Mouse (Mus musculus): Measurements from ENCODE around the gene Pax8.

Pax8 gene

GRCm38 (mm10) chr2:24475420-24475819 is at the start of gene Pax8:
Pax8 (minus strand) TSS chr2:24475599.
- DNase-seq, result peak; percentile 67

GRCm38 (mm10) chr2:24521430-24522226 is 46.2 kb upstream of the Pax8 start:
- no peak for DNase-seq

DNA sequence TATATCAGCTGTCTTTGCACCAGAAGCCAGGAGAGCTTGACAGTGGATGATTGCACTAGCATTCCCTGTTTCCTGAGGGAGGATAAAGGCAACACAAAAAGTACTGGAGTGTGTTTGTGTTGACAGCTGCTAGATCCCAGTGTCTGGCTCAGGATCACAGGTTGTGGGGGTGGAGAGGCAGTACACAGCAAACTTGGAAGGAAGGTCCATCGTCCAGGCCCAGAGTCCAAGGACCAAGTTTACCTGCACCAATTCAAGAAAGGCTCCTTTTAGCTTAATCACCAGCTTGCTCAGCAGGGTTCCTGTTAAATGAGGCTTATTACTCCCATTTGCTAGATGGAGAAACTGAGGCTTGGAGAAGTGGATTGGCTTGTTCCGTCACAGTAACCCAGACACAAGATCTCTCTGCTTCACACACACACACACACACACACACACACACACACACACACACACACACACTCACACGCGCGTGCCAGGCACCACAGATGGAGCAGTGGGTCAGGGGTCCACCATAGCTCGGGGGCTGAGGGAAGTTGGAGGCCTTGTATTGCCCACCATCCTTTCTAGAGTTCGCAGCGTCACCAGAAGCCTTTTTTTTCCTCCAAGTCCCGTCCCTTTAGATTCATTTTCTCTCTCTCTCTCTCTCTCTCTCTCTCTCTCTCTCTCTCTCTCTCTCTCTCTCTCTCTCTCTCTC is 45.3 kb upstream of the Pax8 start:
- DNase-seq, result no peak

DNA sequence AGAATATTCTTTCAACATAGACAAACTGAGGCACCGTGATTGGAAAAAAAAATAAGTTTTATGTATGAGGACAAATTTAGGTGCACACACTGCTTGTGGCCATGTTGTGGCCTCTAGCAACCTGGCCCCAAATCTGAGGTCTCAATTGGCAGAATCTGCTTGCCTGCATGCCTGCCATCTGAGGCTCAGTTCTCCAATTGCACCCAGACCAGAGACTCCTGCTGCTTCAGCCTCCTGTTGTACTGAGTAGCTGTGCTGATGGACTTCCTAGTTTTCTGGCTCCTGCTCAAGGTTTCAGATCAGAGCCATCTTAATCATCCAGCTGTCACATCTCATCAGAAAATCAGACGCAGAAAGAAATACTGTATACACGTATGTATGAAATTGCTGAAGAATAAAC is 41.5 kb upstream of the Pax8 start:
- DNase-seq, result no peak

- no peak for DNase-seq
Measured at GRCm38 (mm10) chr2:24507359-24507758, 32.0 kb upstream of the Pax8 start.

DNA sequence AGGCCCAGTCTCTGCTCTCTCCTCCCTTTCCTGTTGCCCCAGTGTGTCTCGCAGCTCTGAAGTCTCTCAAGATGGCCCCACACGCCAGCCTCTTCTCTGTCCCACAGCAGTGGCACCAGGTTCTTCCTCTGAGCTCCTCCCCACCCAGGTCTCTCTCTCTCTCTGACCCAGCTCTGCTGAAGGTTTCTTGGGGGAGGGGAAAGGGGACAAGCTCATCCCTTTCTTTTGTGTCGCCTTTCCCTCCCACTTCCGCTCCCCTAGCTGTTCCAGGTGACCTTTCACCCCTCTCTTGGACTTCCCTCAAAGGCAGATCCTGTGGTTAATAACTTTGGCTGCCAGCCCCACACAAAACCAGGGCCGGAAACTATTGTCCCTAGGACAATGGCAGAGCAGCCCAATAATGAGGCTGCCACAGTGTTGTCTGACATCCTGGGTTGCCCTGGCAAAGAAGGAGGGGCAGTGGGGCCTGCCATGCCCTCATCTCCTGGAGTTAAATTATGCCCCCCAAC is 27.6 kb upstream of the Pax8 start:
- DNase-seq, result peak; percentile 97

- DNase-seq, result no peak
Measured at GRCm38 (mm10) chr2:24500921-24501320, 25.5 kb upstream of the Pax8 start.

DNA sequence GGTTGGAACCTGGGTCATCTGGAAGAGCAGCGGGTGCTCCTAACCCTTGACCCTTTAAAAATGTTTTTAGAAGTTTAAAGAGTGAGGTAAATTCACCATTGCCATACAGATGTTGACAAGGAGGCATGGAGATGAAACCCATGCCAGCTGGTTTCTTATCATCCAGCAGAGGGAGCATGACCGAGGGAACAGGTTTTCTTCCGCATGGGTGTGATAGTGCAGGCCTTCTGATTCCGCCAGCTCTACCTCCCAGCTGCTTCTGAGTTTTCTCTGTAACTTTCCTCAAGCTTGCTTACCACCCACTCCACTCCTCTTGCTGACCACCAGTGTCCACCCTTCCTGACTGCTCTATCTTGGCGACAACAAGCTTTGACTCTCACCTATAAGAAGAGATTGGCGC is 15.2 kb upstream of the Pax8 start:
- DNase-seq, result no peak

DNA sequence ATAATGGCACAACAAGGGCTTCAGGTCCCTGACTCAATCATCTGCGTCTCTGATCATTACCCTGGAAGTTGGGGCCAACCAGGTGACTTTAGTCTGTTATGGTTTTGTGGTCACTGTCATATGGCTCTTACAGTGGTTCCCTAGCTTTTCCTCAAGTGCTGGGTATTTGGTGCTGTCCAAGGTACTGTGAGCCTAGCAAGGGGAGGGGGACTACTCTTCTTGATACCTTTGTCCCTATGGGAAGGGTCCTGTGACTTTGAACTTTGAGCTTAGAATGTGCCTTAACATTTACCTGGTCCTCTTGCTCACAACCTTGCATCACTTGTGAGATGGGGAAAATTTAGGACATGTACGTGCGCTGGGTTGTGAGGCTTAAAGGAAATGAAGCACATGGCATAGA is 13.3 kb upstream of the Pax8 start:
- DNase-seq, result no peak

- DNase-seq, result no peak
Measured at GRCm38 (mm10) chr2:24487056-24487825, 11.8 kb upstream of the Pax8 start.

DNA sequence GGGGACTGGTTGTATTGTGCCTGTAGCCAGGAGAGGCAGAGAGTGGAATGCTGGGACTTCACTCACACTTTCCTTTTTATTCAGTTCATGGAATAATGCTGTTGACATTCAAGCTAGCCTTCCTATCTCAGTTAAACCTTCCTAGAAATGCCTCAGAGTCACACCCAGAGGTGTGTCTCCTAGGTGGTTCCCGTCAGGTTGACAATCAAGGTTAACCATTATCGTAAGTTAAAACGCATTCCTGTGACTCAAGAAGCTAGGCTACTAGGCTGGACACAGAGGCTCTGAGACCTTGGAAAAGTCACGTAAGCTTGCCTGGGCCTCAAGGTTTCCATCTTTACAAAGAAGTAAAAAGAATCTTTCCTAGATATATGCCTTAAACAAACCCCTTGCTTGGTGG is 10.0 kb upstream of the Pax8 start:
- DNase-seq, result no peak

DNA sequence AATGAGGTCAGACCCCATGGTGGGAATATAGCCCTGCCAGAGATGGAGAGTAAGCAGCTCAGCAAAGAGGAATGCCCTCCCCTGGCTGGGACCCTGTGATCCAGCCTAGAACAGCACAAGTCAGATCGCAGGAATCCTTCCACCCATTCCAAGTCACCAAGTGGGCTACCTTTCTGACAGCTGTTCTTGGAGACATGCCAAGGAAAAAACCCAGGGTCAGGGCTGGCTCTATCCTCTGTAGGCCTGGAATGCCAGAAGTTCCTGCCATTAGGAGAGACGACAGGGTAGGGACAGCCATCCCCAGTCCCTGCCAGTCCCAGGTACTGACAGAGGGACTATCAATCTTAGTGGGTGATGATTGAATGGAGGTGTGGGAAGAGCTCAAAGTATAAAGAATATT is 4.5 kb upstream of the Pax8 start:
- DNase-seq, result no peak

GRCm38 (mm10) chr2:24479151-24479550 is 3.8 kb upstream of the Pax8 start:
- no peak for DNase-seq

GRCm38 (mm10) chr2:24478611-24479010 is 3.2 kb upstream of the Pax8 start:
- DNase-seq, result no peak

DNA sequence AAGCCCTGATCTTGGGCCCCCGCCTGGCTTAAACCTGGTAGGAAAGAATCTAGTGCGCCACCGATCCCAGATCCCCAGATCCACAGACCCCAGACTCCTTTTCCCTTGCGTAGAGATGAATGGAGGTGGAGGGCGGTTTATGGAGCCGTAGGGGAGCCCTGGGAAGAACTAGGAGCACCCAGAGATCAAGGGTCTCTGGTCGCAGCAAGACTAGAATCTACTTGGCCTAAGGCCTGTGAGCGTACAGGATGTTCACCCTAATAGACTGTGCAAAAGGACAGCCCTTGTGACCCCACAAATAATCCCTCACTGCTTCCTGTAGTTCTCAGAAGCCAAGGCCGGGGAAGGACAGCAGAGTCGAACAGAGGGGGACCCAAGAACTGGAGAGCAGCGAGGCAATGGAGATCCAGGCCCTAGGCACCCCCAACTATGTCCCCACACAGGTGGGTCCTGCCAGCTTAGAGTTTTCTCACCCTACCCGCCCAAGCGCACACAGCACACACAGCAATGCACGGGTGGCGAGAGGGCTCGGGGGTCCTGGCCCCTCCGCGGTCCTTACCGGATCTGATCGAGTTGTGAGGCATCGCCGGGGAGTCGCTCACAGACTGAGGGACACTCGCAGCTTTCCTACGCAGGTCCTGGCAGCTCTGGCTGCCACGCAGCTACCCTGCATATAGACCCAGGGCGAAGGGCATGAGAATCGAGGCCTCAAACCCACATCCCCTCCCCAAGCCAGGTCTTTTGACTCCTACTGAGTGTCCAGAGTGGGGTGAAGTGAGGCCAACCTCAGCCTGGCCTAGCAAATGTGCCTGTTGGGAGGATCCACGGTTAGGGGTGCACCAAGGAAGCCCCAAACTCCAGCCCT is 653 bp downstream of the Pax8 start:
- peak; percentile 86 for DNase-seq

DNA sequence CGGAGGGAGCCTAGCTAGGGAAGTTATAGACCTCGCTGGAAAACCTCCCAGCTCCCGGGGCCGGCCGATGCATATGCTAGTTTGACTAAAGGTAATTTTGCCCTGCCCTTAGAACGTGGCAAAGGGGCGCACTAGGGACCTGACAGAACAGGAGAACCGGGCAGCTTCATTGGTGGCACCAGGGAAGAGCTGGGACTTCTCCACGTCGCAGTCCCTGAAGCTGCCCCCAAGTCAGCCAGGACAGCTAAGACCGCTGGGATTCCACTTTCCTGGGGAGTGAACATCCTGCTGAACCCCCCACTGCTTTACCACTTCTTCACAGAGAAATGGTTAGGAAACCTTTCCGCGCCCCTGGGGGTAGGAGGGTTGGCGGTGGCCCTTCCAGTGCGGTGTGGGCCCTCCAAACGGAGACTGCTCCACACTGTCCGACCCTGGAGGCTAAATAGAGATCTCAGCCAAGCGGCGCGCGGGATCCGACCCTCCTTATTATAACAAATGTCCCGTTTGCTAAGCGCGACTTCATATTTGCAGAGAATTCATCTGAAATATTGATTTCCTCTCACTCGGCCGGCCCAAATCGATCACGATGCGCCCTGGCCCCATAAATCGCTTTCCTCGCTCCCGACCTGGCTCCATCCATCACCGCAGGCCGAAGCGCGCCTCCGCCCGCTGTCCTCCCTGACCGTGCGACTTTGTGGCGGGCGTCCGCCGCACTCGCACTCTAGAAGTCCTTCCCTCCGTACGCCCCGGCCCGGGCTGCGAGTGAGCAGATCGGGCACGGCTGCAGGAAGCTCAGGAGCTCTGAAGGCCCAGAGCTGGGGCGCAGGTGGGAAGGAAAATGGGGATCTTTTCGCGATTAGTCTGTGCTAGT is 1.5 kb downstream of the Pax8 start:
- peak; percentile 83 for DNase-seq

GRCm38 (mm10) chr2:24472677-24473076 is 2.7 kb downstream of the Pax8 start:
- peak; percentile 27 for DNase-seq

DNA sequence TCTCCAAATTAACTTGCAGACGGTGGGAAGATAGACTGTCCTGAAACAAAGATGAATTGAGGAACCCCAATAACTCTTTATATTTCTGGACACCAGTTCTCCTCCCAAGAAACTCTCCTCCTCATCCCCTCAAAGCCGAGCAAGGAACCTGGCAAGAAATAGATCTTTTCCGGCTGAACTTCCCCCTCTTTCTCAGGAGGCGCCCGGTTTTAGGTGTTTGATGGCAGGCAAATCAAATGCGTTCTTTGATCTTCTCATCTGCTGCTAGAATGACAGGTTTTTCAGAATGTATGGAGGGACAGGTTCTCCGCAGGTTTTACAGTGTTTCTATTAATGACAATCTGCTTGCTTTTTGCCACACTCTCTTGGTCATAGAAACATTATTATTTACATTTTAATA is 3.3 kb downstream of the Pax8 start:
- peak; percentile 12 for DNase-seq

DNA sequence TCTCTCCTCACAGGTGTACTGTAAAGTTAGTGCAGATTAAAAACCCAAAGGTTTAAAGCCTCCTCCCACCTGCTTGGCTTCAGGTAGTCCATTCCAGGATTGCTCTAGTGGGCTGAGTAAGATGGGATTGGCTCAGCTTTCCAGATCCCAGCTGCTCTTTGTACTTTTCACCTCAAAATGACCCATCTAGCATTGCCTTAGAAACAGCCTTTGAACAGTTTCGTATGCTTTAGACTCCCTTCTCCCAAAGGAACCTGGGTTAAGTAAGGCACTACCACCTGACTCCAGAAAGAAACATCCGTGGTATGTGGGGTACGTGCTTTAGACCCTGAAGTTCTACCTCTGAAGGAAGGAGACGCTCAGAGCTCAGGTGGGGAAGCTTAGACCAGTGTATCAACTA is 6.3 kb downstream of the Pax8 start:
- DNase-seq, result peak; percentile 74

DNA sequence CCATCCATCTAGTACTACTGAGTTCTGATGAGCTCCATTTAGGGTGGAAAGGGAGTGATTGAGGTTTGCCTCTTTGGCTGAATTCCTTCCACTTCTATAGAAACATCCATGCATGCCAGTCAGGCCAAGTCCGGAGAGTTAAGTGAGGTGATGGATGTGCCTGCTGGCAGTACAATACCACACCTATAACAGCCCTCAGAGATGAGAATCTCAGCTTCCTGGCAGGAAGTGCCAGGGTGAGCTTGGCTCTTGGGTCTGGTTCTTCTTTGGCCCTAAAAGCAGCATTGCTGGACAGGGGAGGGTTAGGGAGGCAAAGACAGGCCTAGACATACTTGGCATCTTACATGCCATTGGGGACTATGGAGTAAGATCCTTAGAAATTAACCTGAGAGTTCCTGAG is 7.0 kb downstream of the Pax8 start:
- DNase-seq, result peak; percentile 76

GRCm38 (mm10) chr2:24467156-24467555 is 8.2 kb downstream of the Pax8 start:
- DNase-seq, result peak; percentile 86

DNA sequence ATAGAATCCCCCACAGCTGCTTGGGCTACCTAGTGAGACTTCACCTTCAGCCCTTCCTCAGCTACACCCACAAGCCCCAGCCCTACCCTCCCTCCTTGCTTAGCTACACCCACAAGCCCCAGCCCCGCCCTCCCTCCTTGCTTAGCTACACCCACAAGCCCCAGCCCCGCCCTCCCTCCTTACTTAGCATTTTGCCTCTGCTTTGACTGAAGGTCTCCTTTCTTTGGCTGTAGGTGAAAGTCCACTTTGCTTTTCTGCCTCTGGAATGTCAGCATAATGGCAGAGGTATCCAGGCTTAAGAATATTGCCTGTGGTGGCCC is 14.6 kb downstream of the Pax8 start:
- peak; percentile 56 for DNase-seq

Measured in heart, adult 11 months (tissue).